Mouse (Mus musculus) cortical plate, adult 2 months (tissue): ENCODE measurements around the gene Hoxb1. TPM values are rescaled to one million over a fixed set of nuclear protein-coding genes. Genes with fewer than 3 reads are reported as not detected.

ENCODE experiments used
- H3K27ac ChIP-seq: fragments of 200-500 bp; 2 replicates; pipeline ENCODE4 v1.5.1; 2012; ENCODE audit warnings: low read length, control low read depth, inconsistent platforms; ENCODE audit not compliant: insufficient read depth
- H3K4me1 ChIP-seq: fragments of 200-500 bp; 2 replicates; pipeline ENCODE4 v1.6.1; 2011; ENCODE audit warnings: low read length; ENCODE audit not compliant: control insufficient read depth, insufficient read depth
- H3K4me3 ChIP-seq: fragments of 200-500 bp; 2 replicates; pipeline ENCODE4 v1.5.1; 2011; ENCODE audit warnings: mild to moderate bottlenecking, low read length, control low read depth; ENCODE audit not compliant: insufficient read depth
- CTCF ChIP-seq: fragments of 200-500 bp; IDR thresholded peaks from 2 replicates; pipeline ENCODE4 v1.5.1; 2011; ENCODE audit warnings: mild to moderate bottlenecking, control low read depth, low read length; ENCODE audit not compliant: insufficient read depth; ENCODE audit errors: extremely low read depth
- POLR2A ChIP-seq: fragments of 200-500 bp; IDR thresholded peaks from 2 replicates; pipeline ENCODE4 v1.6.1; 2011; ENCODE audit warnings: mild to moderate bottlenecking, low read length, control low read depth; ENCODE audit not compliant: insufficient read depth; ENCODE audit errors: extremely low read depth
- polyA plus RNA-seq: library from polyadenylated mRNA; depleted of rRNA; stranded (reverse); fragments of >200 nt; gene quantifications from 2 replicates; pipeline ENCODE4 v1.2.3, GENCODE M21; 2012

Hoxb1 gene
- polyA plus RNA-seq, 1 experiment, result not detected

- TF ChIP-seq POLR2A, result no peak
- TF ChIP-seq CTCF, result no peak
- H3K4me3 ChIP-seq, result no peak overlapping the region
- H3K4me1 ChIP-seq, result no peaks in the 10 kb centered on the region
- H3K27ac ChIP-seq, result no peak overlapping the region
Measured at GRCm38 (mm10) chr11:96341701-96342575, 23.6 kb upstream of the Hoxb1 start.

GRCm38 (mm10) chr11:96342576-96342930 lies 23.0 kb upstream of the Hoxb1 start:
- no peaks in the 10 kb centered on the region for H3K4me1 ChIP-seq
- no peak overlapping the region for H3K4me3 ChIP-seq
- no peak overlapping the region for H3K27ac ChIP-seq
- no peak for TF ChIP-seq CTCF
- TF ChIP-seq POLR2A, result no peak

- no peak for TF ChIP-seq POLR2A
- TF ChIP-seq CTCF, result no peak
- no peak overlapping the region for H3K4me3 ChIP-seq
- no peaks in the 10 kb centered on the region for H3K4me1 ChIP-seq
- no peak overlapping the region for H3K27ac ChIP-seq
Measured at GRCm38 (mm10) chr11:96343206-96343745, 22.3 kb upstream of the Hoxb1 start.

DNA sequence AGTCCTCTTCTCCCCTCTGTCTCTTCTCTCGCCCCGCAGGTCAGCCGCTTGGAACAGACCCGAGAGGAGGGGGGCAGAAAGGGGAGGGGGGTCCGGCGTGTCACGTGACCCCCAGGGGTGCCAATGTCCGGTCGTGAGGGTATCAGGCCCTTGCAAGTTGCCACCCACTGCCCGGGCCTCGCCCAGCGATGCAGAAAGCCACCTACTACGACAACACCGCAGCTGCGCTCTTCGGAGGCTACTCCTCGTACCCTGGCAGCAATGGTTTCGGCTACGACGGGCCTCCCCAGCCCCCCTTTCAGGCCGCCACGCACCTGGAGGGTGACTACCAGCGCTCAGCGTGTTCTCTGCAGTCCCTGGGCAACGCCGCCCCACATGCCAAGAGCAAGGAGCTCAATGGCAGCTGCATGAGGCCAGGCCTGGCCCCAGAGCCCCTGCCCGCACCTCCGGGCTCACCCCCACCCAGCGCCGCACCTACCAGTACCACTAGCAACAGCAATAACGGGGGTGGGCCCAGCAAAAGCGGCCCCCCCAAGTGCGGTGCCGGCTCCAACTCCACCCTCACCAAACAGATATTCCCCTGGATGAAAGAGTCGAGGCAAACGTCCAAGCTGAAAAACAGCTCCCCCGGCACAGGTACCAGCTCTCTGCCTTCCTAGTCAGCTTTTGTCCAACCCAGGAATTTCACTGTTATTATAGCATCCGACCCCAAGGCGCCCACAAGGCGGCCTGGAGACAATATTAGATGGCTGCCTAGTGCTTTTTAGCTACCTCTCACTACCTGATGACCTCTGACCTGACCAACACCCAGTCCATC lies 21.3 kb upstream of the Hoxb1 start:
- no peak overlapping the region for H3K4me3 ChIP-seq
- no peak overlapping the region for H3K27ac ChIP-seq
- TF ChIP-seq POLR2A (no peak), CTCF (no peak)
- H3K4me1 ChIP-seq, result no peaks in the 10 kb centered on the region

GRCm38 (mm10) chr11:96344878-96345159 lies 20.7 kb upstream of the Hoxb1 start:
- Histone ChIP-seq H3K4me3 (no peak overlapping the region), H3K27ac (no peak overlapping the region), H3K4me1 (no peaks in the 10 kb centered on the region)
- TF ChIP-seq CTCF (no peak), POLR2A (no peak)

DNA sequence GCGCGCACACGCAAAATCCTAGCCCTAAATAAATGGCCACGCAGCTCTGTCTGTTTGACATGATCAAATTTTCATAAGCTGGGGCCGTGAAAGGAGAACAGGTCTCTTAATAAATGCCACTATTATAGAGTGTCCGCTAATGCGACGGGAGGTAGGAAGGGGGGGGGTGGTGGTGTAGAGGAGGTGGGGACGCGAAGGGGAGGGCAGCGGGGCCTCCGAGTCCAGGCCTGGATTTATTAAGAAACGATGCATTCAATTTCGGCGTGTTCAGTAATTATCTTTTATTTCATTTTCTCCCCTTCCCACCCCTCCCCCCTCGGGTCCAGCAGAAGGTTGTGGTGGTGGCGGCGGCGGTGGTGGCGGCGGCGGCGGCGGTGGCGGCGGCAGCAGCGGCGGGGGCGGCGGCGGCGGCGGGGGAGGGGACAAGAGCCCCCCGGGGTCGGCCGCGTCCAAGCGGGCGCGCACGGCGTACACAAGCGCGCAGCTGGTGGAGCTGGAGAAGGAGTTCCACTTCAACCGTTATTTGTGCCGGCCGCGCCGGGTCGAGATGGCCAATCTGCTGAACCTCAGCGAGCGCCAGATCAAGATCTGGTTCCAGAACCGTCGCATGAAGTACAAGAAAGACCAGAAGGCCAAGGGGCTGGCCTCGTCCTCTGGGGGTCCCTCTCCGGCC lies 20.2 kb upstream of the Hoxb1 start:
- TF ChIP-seq POLR2A, result no peak
- TF ChIP-seq CTCF, result no peak
- H3K4me1 ChIP-seq, result no peaks in the 10 kb centered on the region
- no peak overlapping the region for H3K27ac ChIP-seq
- H3K4me3 ChIP-seq, result no peak overlapping the region

DNA sequence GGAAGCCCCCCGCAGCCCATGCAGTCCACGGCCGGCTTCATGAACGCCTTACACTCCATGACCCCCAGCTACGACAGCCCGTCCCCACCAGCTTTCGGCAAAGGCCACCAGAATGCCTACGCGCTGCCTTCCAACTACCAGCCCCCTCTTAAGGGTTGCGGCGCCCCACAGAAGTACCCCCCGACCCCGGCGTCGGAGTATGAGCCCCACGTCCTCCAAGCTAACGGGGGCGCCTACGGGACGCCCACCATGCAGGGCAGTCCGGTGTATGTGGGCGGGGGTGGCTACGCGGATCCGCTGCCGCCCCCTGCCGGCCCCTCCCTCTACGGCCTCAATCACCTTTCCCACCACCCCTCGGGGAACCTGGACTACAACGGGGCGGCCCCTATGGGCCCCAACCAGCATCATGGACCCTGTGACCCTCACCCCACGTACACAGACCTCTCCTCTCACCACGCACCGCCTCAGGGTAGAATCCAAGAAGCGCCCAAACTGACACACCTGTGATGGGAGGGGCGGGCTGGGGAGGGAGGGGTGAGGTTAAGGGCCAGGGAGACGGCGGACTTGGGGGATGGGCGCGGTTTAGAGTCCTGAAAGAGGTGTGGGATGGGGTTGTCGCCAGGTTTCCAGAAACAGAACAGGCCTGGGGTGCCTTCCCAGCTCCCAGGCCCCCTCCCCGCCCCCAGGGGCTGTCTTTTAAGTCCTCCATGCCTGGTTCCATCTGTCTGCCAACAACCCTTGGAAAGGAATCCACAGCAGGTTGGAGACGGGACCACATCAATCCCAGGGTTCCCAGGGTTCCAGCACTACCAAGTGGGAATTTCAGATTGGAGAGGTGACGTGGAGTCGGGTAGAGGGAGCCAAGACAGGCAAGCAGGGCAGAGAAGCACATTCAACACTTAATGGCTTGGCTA lies 19.4 kb upstream of the Hoxb1 start:
- Histone ChIP-seq H3K27ac (no peak overlapping the region), H3K4me1 (no peaks in the 10 kb centered on the region), H3K4me3 (no peak overlapping the region)
- no peak for TF ChIP-seq CTCF
- no peak for TF ChIP-seq POLR2A

DNA sequence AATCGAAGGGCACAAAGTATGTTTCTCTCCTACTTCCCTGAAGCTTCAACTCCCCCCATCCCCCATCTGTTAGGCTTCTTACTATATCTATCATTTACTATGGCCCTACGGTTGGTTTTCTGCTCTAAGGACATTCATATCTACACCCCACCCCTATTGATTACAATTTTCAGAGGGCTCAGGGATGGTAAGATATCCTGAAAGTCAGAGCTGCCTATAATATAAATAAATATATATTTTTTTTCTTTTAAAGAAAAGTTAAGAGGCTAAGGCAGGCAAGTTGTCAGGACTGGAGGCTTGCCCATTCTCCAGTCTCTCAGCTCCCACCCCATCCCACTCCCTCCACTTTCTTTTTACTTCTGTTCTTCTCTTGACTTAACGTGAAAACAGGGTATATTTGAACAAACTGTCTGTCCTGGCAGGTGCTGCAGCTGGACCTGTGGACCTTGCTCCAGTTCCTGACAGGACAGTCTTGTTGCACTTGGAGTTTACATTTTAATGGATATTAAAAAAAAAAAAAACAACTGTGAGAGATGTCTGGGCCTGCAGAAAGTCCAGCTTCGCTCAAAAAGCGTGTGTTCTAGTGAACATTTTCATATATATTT lies 18.5 kb upstream of the Hoxb1 start:
- no peak overlapping the region for H3K27ac ChIP-seq
- TF ChIP-seq CTCF, result no peak
- TF ChIP-seq POLR2A, result no peak
- no peak overlapping the region for H3K4me3 ChIP-seq
- no peaks in the 10 kb centered on the region for H3K4me1 ChIP-seq

DNA sequence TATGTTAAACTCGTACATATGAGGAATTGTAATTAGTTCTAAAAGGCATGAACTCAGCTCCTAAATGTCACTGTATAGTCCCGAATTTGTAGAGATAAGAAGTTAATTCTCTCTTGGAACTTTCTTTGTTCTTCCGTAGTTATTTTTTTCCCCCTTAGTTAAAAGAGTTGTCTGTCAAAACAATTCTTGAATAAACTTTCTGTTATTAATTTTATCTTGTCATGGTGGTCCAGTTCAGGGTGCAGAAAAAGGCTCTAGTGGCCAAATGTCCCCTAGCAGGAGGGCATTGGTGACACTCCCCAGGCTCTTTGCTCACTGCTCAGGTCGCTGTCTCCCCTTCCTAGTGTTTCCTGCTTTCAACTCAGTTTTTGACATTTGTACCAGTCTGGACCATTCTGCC lies 17.8 kb upstream of the Hoxb1 start:
- Histone ChIP-seq H3K4me1 (no peaks in the 10 kb centered on the region), H3K27ac (no peak overlapping the region), H3K4me3 (no peak overlapping the region)
- TF ChIP-seq CTCF (no peak), POLR2A (no peak)
